10 mouse cellular contexts compared by ENCODE assay signal in the genomic region with DNA sequence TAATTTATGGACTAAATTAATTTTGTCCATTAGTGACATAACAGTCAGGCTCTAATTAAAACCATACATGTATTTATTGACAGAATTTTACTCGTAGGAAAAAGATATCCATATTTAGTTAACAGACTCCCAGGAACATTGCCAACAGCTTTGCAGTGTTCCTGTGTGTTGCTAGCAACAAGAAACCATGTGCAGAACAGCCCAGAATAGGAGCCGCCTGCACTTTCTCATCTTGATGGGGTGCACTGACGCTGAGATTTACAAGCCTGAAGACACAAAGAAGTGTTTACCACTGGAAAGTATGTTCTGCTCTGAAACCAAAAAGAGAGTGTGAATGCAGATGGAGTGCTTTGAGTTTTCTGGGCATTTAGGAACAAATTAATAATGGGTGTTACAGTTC.
DNase-seq lines count a peak whose midpoint lies in the region; ATAC-seq lines count a peak whose summit lies in the region.
"Had no signal": no experiment of that assay in that cellular context is flagged by ENCODE, and none has a peak within 500 bp of the region (broad histone marks: within the 10 kb centered on the region; RNA-seq: fewer than 3 reads in every experiment).

No protein-coding gene starts in this region.

- H3K36me3 ChIP-seq in kidney, embryonic 15.5 days = no peaks in the 10 kb centered on the region
- H3K36me3 ChIP-seq in kidney, embryonic 14.5 days (ENCODE audit: control insufficient read depth, insufficient read depth, low read length) = no peaks in the 10 kb centered on the region
- H3K36me3 ChIP-seq: G1E; hindbrain, embryonic 15.5 days had no signal

- H3K4me2 ChIP-seq in kidney, embryonic 15.5 days = no peak overlapping the region
- no peak overlapping the region for H3K4me2 ChIP-seq in kidney, embryonic 14.5 days (replicated peaks; ENCODE audit: low read depth, low read length)
- H3K4me2 ChIP-seq: hindbrain, embryonic 15.5 days had no signal

- no peak overlapping the region for H3K27ac ChIP-seq in kidney, embryonic 15.5 days
- no peak overlapping the region for H3K27ac ChIP-seq in kidney, embryonic 14.5 days (ENCODE audit: low read depth, low read length)
- H3K27ac ChIP-seq: hindbrain, embryonic 15.5 days had no signal

- H3K4me3 ChIP-seq in kidney, embryonic 15.5 days (replicated peaks) = no peak overlapping the region
- H3K4me3 ChIP-seq in kidney, embryonic 14.5 days (ENCODE audit: low read length) = no peak overlapping the region
- H3K4me3 ChIP-seq: hindbrain, embryonic 15.5 days had no signal

- 57% methylated on average over 3 of the region's 3 CpGs for WGBS in kidney, embryonic 15.5 days
- 61% methylated on average over 3 of the region's 3 CpGs for WGBS in kidney, embryonic 14.5 days

- DNase-seq in kidney, postnatal 14 days = peak; percentile 48
- DNase-seq in lung, postnatal 36 days = peak; percentile 13
- DNase-seq in retina, embryonic 14.5 days (ENCODE audit: low spot score) = no peak
- no peak for DNase-seq in thymus, postnatal 10 days (ENCODE audit: low spot score in 2 of 2)
- no peak for DNase-seq in embryo, embryonic 10 days (ENCODE audit: low spot score)

- no peaks in the 10 kb centered on the region for H3K4me1 ChIP-seq in kidney, embryonic 15.5 days
- H3K4me1 ChIP-seq in kidney, embryonic 14.5 days (ENCODE audit: control insufficient read depth, insufficient read depth, low read length) = no peaks in the 10 kb centered on the region
- H3K4me1 ChIP-seq: hindbrain, embryonic 15.5 days had no signal

- peak; percentile 40; the same call in 1 of the 2 replicates for ATAC-seq in kidney, embryonic 15.5 days (replicated peaks; ENCODE audit: low FRiP score)
- no peak for ATAC-seq in kidney, embryonic 14.5 days (ENCODE audit: low FRiP score, low TSS enrichment)
- peak; percentile 99 for ATAC-seq in frontal cortex, adult (ENCODE audit: low TSS enrichment)

- no peaks in the 10 kb centered on the region for H3K27me3 ChIP-seq in kidney, embryonic 15.5 days
- H3K27me3 ChIP-seq in kidney, embryonic 14.5 days (ENCODE audit: control insufficient read depth, insufficient read depth, low read length) = no peaks in the 10 kb centered on the region
- H3K27me3 ChIP-seq: hindbrain, embryonic 15.5 days had no signal

- H3K9ac ChIP-seq in kidney, embryonic 15.5 days = no peak overlapping the region
- no peak overlapping the region for H3K9ac ChIP-seq in kidney, embryonic 14.5 days (ENCODE audit: low read depth, low read length)
- H3K9ac ChIP-seq: hindbrain, embryonic 15.5 days had no signal

- H3K9me3 ChIP-seq in kidney, embryonic 15.5 days (replicated peaks) = no peaks in the 10 kb centered on the region
- no peaks in the 10 kb centered on the region for H3K9me3 ChIP-seq in kidney, embryonic 14.5 days (ENCODE audit: control insufficient read depth, low read length)
- H3K9me3 ChIP-seq: G1E; hindbrain, embryonic 15.5 days had no signal

Comparison
In these comparisons a context has a peak if more than half of its experiments do, and no peak if none do; other contexts are left out.
1. DNase-seq: peak in kidney, postnatal 14 days (single experiment) and lung, postnatal 36 days (single experiment); none in retina, embryonic 14.5 days (single experiment), thymus, postnatal 10 days (0 of 2) and embryo, embryonic 10 days (single experiment).